Mouse (Mus musculus) brain, embryonic 14.5 days (tissue): ENCODE results near the gene E130309D02Rik. TPM values are rescaled to one million over a fixed set of nuclear protein-coding genes. Genes with fewer than 3 reads are reported as not detected.
A peak's percentile ranks its signal among the peaks of the same experiment; 100 is the strongest.

Source experiments
- DNase-seq: peaks from one replicate; pipeline ENCODE4 v3.0.0-alpha.2; 2011; ENCODE audit warnings: low read depth
- CTCF ChIP-seq: fragments of 200-500 bp; IDR thresholded peaks from 2 replicates; pipeline ENCODE4 v1.5.1; 2012; ENCODE audit warnings: inconsistent platforms, mild to moderate bottlenecking, moderate library complexity, borderline replicate concordance; ENCODE audit not compliant: insufficient read depth, insufficient read length; ENCODE audit errors: extremely low read depth
- POLR2A ChIP-seq: fragments of 200-500 bp; IDR thresholded peaks from 2 replicates; pipeline ENCODE4 v1.6.1; 2012; ENCODE audit warnings: mild to moderate bottlenecking, inconsistent platforms, borderline replicate concordance; ENCODE audit not compliant: poor library complexity, insufficient read depth, insufficient read length, severe bottlenecking; ENCODE audit errors: extremely low read depth
- polyA plus RNA-seq: library from polyadenylated mRNA; depleted of rRNA; stranded (reverse); fragments of >200 nt; gene quantifications from 2 replicates; pipeline ENCODE4 v1.2.3, GENCODE M21; 2012; rRNA removed

Gene E130309D02Rik
- polyA plus RNA-seq, 1 experiment, result 33.9 TPM

DNA sequence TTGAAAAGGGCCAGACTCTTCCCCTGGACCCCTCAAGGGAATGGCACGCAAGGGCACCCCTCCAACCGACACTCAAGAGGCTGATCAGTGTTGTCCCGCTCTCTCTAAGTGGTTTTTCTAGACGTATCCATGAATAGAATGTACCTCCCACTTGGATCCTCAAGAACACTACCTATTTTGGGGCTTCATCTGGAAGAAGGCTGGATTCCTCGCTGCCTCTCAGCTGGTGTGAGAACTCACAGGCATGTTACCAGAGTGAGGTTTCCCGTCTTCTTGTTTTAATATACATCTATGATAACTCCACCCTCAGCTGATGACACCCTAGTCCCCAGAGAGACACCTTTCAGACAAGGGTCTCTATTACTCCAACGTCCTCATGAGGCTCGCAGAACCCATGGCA, 53.5 kb downstream of the E130309D02Rik start:
- TF ChIP-seq CTCF, result no peak
- DNase-seq, result no peak

DNA sequence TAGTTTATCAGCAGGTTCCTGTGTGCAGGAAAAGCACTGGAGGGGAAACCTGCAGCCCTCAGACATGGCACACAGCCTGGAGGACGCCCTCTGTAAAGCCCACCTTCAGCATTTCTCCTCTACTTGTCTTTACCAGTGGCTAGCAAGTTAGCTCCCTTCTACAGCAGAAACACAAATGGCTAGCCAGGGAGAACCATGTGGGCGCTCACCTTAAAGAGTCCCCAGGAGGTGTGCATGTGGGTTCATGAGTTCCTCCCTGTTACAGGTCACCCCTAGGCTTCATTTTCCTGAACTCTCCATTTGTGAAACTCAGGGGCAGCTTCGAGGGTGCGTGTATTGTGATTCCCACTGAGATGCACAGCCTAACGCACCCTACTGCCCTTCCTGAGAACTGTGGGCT, 59.4 kb downstream of the E130309D02Rik start:
- no peak for DNase-seq
- no peak for TF ChIP-seq CTCF
- TF ChIP-seq POLR2A, result no peak

DNA sequence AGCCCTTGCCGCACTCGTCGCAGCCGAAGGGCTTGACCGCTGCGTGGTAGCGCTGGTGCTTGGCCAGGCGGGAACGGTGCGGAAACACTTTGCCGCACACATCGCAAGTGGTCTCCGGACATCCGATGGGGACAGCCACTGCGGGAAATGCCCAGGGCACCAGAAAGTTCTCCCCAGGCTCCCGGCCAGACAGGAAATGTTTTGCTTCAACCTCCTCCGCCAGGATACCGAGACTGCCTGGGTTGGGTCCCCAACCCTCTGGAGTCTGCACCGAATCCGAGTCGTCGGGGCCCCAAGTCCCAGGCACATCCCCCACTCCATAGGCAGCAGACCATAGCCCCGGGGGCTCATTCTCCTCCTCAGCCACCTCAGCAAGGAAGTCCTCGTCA, 60.0 kb downstream of the E130309D02Rik start:
- TF ChIP-seq CTCF (no peak), POLR2A (no peak)
- no peak for DNase-seq

DNA sequence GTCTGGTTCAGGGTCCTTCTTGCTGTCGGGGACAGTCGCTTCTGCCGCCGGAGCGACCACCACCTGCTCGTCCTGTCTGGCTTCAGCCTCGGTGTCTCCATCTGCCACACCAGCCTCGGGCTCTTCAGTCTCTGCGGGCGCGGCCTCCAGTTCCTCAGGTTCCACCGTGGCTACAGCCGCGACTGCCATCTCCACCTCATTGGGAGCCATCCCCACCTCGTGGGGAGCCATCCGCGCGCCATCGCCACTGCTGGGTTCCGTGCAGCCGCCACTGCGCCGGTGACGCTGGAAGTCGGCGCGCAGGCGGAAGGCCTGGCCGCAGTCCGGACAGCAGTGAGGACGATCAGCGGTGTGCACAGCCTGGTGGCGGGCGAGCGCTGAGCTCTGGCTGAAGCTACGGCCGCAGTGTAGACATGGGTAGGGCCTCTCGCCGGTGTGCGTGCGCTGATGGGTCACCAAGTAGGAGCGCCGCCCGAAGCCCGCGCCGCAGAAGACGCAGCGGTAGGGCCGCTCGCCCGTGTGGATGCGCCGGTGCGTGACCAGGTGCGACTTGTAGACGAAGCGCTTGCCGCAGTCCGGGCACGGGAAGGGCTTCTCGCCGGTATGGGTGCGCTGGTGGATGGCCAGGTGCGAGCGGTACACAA, 60.6 kb downstream of the E130309D02Rik start:
- peak; percentile 34 for DNase-seq
- no peak for TF ChIP-seq POLR2A
- no peak for TF ChIP-seq CTCF

DNA sequence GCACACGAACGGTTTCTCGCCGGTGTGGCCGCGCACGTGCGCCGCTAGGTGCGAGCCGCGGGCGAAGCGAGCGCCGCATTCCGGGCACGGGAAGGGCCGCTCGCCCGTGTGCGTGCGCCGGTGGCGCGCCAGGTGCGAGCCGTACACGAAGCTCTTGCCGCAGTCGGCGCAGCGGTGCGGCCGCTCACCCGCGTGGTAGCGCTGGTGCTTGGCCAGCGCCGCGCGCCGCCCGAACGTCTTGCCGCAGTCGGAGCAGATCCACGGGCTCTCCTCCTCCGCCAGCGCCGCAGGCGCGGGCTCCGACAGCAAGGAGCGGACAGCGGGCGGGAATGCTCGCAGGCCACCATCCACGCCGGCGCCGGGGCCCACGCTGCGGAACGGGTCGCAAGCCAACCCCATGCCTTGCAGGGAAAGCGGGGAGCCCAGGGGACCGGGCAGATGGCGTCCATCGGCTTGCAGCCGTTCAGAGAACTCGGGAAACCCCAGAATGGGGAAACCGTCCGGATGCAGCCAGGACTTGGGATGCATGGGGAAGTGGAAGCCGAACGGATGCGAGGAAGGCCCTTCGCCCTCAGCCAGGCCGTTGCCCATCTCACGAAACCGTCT, 61.2 kb downstream of the E130309D02Rik start:
- peak; percentile 59 for DNase-seq
- no peak for TF ChIP-seq CTCF
- no peak for TF ChIP-seq POLR2A

DNA sequence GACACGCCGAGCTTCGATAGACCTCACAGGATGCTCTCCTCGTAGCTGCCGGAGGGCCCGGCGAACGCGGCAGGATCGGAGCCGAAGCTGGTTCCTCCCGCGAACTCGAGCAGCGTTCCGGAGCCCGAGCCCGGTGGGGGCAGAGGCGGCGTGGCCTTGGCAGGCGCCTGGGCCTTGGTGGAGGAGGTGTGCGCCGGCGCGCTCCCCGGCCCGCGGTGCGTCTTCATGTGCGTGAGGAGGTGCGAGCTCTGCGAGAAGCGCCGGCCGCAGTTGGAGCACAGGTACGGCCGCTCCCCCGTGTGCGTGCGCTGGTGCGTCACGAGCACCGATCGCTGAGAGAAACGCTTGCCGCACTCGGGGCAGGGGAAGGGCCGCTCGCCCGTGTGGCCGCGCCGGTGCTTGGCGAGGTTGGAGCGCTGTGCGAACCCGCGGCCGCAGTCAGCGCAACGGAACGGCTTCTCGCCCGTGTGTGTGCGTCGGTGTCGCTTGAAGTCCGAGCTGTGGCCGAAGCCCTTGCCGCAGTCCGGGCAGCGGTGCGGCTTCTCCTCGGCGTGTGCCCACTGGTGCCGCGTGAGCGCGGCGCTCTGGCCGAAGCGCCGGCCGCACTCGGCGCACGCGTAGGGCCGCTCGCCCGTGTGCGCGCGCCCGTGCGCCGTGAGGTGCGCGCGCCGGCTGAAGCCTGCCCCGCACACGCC, 61.8 kb downstream of the E130309D02Rik start:
- peak; percentile 41 for DNase-seq
- TF ChIP-seq CTCF (no peak), POLR2A (no peak)

DNA sequence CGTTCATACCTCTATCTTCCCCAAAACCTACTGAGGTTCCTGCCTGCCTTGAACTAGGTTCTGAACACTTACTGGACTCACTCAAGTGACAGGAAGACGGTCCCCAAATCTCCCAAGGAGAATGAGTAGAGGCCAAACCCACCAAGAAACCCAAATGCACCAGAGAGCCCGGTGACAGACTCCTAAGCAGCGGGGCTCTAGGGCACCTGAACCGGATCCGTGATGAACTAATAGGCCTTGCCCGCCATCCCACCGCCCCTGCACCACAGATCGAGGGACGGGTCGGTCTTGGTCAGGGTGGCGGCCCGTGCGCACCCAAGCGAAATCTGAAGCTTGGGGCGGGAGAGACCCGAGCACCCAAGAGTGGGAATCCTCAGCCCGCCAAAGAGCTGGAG, 62.4 kb downstream of the E130309D02Rik start:
- no peak for TF ChIP-seq POLR2A
- TF ChIP-seq CTCF, result no peak
- DNase-seq, result no peak

DNA sequence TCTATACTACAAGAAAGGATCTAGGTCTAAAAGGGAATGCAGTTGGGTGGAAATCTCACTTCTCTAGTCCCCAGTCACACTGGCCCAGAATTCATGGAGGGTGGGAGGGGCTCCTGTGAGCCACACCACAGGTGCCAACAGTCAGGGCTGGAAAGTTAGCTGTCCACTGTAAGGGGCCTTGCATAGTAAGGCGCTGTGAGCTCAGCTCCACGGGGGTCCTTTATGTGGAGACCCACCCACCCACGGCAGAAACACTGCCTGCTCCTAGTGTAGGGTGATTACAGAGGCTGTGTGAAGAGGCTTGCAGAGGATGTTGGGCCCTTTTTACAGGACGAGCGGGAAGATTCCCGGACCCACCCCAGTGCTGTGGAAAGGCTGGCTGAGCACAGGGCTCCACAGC, 63.1 kb downstream of the E130309D02Rik start:
- TF ChIP-seq CTCF (no peak), POLR2A (no peak)
- no peak for DNase-seq

Other genes with a start within 250 kb of the E130309D02Rik start
- 32.9 and 33.2 TPM in 2 replicates for gene Rnf216, start 202.4 kb downstream of the E130309D02Rik start, polyA plus RNA-seq
- gene Olfr718-ps1, start 167.8 kb downstream of the E130309D02Rik start, polyA plus RNA-seq, result not detected in 2 replicates
- 15.2 and 17.3 TPM in 2 replicates for gene Rbak, start 134.6 kb downstream of the E130309D02Rik start, polyA plus RNA-seq
- not detected in 2 replicates for gene Spdye4b, start 134.3 kb downstream of the E130309D02Rik start, polyA plus RNA-seq
- gene Spdye4a, start 88.5 kb downstream of the E130309D02Rik start, polyA plus RNA-seq, result not detected in 2 replicates
- 32.3 and 34.8 TPM in 2 replicates for gene Zfp12, start 80.2 kb downstream of the E130309D02Rik start, polyA plus RNA-seq
- gene Zfp316, start 45.3 kb downstream of the E130309D02Rik start, polyA plus RNA-seq, result 19.4 and 31.7 TPM in 2 replicates
- 1.9 and 3.8 TPM in 2 replicates for gene Zfp853, start 21.7 kb downstream of the E130309D02Rik start, polyA plus RNA-seq
- 70.3 and 76.3 TPM in 2 replicates for gene Zdhhc4, start 13.9 kb upstream of the E130309D02Rik start, polyA plus RNA-seq
- 1.4 and 1.9 TPM in 2 replicates for gene Grid2ip, start 42.0 kb upstream of the E130309D02Rik start, polyA plus RNA-seq
- 58.0 and 68.0 TPM in 2 replicates for gene Kdelr2, start 88.5 kb upstream of the E130309D02Rik start, polyA plus RNA-seq
- 15.6 and 16.4 TPM in 2 replicates for gene Daglb, start 149.2 kb upstream of the E130309D02Rik start, polyA plus RNA-seq
- gene Rac1, start 212.7 kb upstream of the E130309D02Rik start, polyA plus RNA-seq, result 447 and 498 TPM in 2 replicates